Mouse (Mus musculus) small intestine, adult 2 months (tissue): ENCODE data around the gene Rarres2.

Experiments
- CTCF ChIP-seq: fragments of 200-500 bp; IDR thresholded peaks from 2 replicates; pipeline ENCODE4 v1.5.1; 2012; ENCODE audit warnings: low read depth, mild to moderate bottlenecking, control low read depth, inconsistent platforms, low read length, moderate library complexity, mixed read lengths; ENCODE audit not compliant: insufficient replicate concordance, insufficient read length; ENCODE audit errors: extremely low read depth
- POLR2A ChIP-seq: fragments of 200-500 bp; IDR thresholded peaks from 2 replicates; pipeline ENCODE4 v1.6.1; 2012; ENCODE audit warnings: low read depth, mild to moderate bottlenecking, control low read depth, inconsistent platforms, low read length, moderate library complexity

GRCm38 (mm10) chr6:48533475-48533874 is 39.1 kb downstream of the Rarres2 start:
- TF ChIP-seq CTCF, result no peak
- no peak for TF ChIP-seq POLR2A
